Mouse (Mus musculus) heart, adult 2 months (tissue): ENCODE data around the gene Mmachc. TPM values are rescaled to one million over a fixed set of nuclear protein-coding genes. Genes with fewer than 3 reads are reported as not detected.

Source experiments
- DNase-seq, 2 experiments: peaks; one replicate each; pipeline ENCODE4 v3.0.0; 2021
- H3K27ac ChIP-seq: fragments of 200-600 bp; 2 replicates; pipeline ENCODE4 v1.8.1; 2022
- H3K27me3 ChIP-seq: fragments of 200-500 bp; 2 replicates; pipeline ENCODE4 v1.6.1; 2012; ENCODE audit warnings: mild to moderate bottlenecking, low read length, inconsistent platforms, mixed read lengths; ENCODE audit not compliant: control insufficient read depth, insufficient read depth
- H3K36me3 ChIP-seq: fragments of 200-500 bp; 2 replicates; pipeline ENCODE4 v1.6.1; 2012; ENCODE audit warnings: low read length, inconsistent platforms; ENCODE audit not compliant: control insufficient read depth, insufficient read depth
- H3K4me1 ChIP-seq: fragments of 200-500 bp; 2 replicates; pipeline ENCODE4 v1.6.1; 2011; ENCODE audit warnings: low read length; ENCODE audit not compliant: control insufficient read depth, insufficient read depth
- H3K4me3 ChIP-seq: fragments of 200-600 bp; 2 replicates; pipeline ENCODE4 v1.8.1; 2022
- H3K79me2 ChIP-seq: fragments of 200-500 bp; replicated peaks from 2 replicates; pipeline ENCODE4 v1.6.1; 2012; ENCODE audit warnings: mild to moderate bottlenecking, inconsistent platforms, low read length, moderate library complexity, mixed read lengths; ENCODE audit not compliant: control insufficient read depth, insufficient read depth
- H3K9ac ChIP-seq: fragments of 200-500 bp; 2 replicates; pipeline ENCODE4 v1.6.1; 2012; ENCODE audit warnings: low read depth, mild to moderate bottlenecking, control low read depth, inconsistent platforms, low read length, mixed read lengths
- CTCF ChIP-seq: fragments of 200-600 bp; IDR thresholded peaks from 2 replicates; pipeline ENCODE4 v1.8.1; 2022; ENCODE audit warnings: antibody characterized with exemption, mild to moderate bottlenecking, moderate library complexity
- EP300 ChIP-seq: fragments of 200-500 bp; IDR thresholded peaks from 2 replicates; pipeline ENCODE4 v1.6.1; 2011; ENCODE audit warnings: low read depth, low read length, control low read depth; ENCODE audit not compliant: insufficient read depth
- POLR2A ChIP-seq: fragments of 200-500 bp; IDR thresholded peaks from 2 replicates; pipeline ENCODE4 v1.6.1; 2011; ENCODE audit warnings: mild to moderate bottlenecking, low read depth, low read length, control low read depth; ENCODE audit not compliant: insufficient read depth
- WGBS: fragments of 180-500 bp; shearing (Covaris S2); methylation state at CpG from one replicate; pipeline ENCODE4 v1.1.7; 2018; 5-methylcytosine and 5-hydroxymethylcytosine counted together
- intact Hi-C: fragments of 180-260 bp; cut with DNase I; formaldehyde crosslinking; loops from one replicate; pipeline ENCODE4 v1.15.1; 2025
- polyA plus RNA-seq: library from polyadenylated mRNA; depleted of rRNA; stranded (reverse); fragments of >200 nt; gene quantifications from 2 replicates; pipeline ENCODE4 v1.2.3, GENCODE M21; 2012
- total RNA-seq, 2 experiments: library from RNA; stranded (reverse); gene quantifications; 2 replicates each; pipeline ENCODE4 v1.2.3; 2021

Gene Mmachc
- total and polyA plus RNA-seq, 3 experiments = 55.6 to 66.8 (median 66.3) TPM

- H3K9ac ChIP-seq = no peak overlapping the region
- intact Hi-C loops = loop anchor here (1.0 to 10.0 kb wide), 4 partner anchors 70 to 405 kb away; partner anchors contain the start of genes Btbd19, Mutyh, Tctex1d4 and Toe1
- 0 out of 2 replicates have a peak, but pooled peaks have one; percentile 22 for TF ChIP-seq EP300
- TF ChIP-seq POLR2A = no peak
- TF ChIP-seq CTCF = peak; percentile 95
These were observed 11.2 kb upstream of the Mmachc start for GRCm38 (mm10) chr4:116719396-116719795.

GRCm38 (mm10) chr4:116712536-116712935, 4.3 kb upstream of the Mmachc start:
- intact Hi-C loops = loop anchor here (10.0 kb wide), 1 partner anchor 412 kb away; the partner anchor contains the start of genes Btbd19 and Tctex1d4
- no peak overlapping the region for H3K9ac ChIP-seq
- WGBS = 79% methylated on average over 1 of the region's 1 CpGs
- H3K27me3 ChIP-seq = no peaks in the 10 kb centered on the region
- TF ChIP-seq CTCF = no peak
- no peak for TF ChIP-seq POLR2A
- TF ChIP-seq EP300 = no peak
- no peaks in the 10 kb centered on the region for H3K36me3 ChIP-seq
- DNase-seq = no peak
- no peaks in the 10 kb centered on the region for H3K4me1 ChIP-seq
- no peak overlapping the region for H3K27ac ChIP-seq
- no peaks in the 10 kb centered on the region for H3K79me2 ChIP-seq
- no peak overlapping the region for H3K4me3 ChIP-seq

More at GRCm38 (mm10) chr4:116719396-116719795, 11.2 kb upstream of the Mmachc start:
- H3K27me3 ChIP-seq = no peaks in the 10 kb centered on the region
- no peaks in the 10 kb centered on the region for H3K36me3 ChIP-seq
- H3K79me2 ChIP-seq = no peaks in the 10 kb centered on the region
- H3K4me3 ChIP-seq = no peak overlapping the region
- H3K4me1 ChIP-seq = peaks cover 2% of the 10 kb centered on the region; the same call in 1 of the 2 replicates
- no peak overlapping the region for H3K27ac ChIP-seq
- DNase-seq = peak; percentile 53 to 64
- WGBS = 12% methylated on average over 3 of the region's 3 CpGs

GRCm38 (mm10) chr4:116710154-116710553, 1.9 kb upstream of the Mmachc start:
- Histone ChIP-seq H3K79me2 (no peaks in the 10 kb centered on the region), H3K27ac (no peak overlapping the region), H3K36me3 (no peaks in the 10 kb centered on the region), H3K4me1 (no peaks in the 10 kb centered on the region), H3K9ac (no peak overlapping the region), H3K4me3 (no peak overlapping the region), H3K27me3 (no peaks in the 10 kb centered on the region)
- WGBS = 81% methylated on average over 2 of the region's 2 CpGs
- no peak for TF ChIP-seq CTCF
- no peak for TF ChIP-seq POLR2A
- no peak for TF ChIP-seq EP300
- no peak for DNase-seq
- intact Hi-C loops = loop anchor here (10.0 kb wide), 1 partner anchor 415 kb away; the partner anchor contains the start of genes Btbd19 and Tctex1d4

- H3K4me3 ChIP-seq = peak overlapping the region; percentile 67
- peak overlapping the region; percentile 20 for H3K9ac ChIP-seq
- no peaks in the 10 kb centered on the region for H3K27me3 ChIP-seq
- H3K79me2 ChIP-seq = no peaks in the 10 kb centered on the region
- no peak for TF ChIP-seq POLR2A
- no peak for TF ChIP-seq EP300
- no peak for TF ChIP-seq CTCF
- intact Hi-C loops = no loop called here
- WGBS = 5% methylated on average over 9 of the region's 9 CpGs
- peak overlapping the region; percentile 50 for H3K27ac ChIP-seq
- H3K36me3 ChIP-seq = no peaks in the 10 kb centered on the region
- DNase-seq = no peak
- no peaks in the 10 kb centered on the region for H3K4me1 ChIP-seq
These were observed 685 bp upstream of the Mmachc start for GRCm38 (mm10) chr4:116708791-116709390.

GRCm38 (mm10) chr4:116707666-116708065, 540 bp downstream of the Mmachc start:
- Histone ChIP-seq H3K36me3 (no peaks in the 10 kb centered on the region), H3K27me3 (no peaks in the 10 kb centered on the region), H3K27ac (peak overlapping the region; percentile 76), H3K4me1 (no peaks in the 10 kb centered on the region), H3K4me3 (peak overlapping the region; percentile 71), H3K79me2 (no peaks in the 10 kb centered on the region), H3K9ac (peak overlapping the region; percentile 3; the same call in 1 of the 2 replicates)
- no peak for DNase-seq
- no peak for TF ChIP-seq POLR2A
- no peak for TF ChIP-seq CTCF
- no peak for TF ChIP-seq EP300
- intact Hi-C loops = no loop called here
- WGBS = 8% methylated on average over 9 of the region's 9 CpGs

- H3K4me3 ChIP-seq = no peak overlapping the region
- DNase-seq = peak; percentile 62 to 82
- no peak overlapping the region for H3K27ac ChIP-seq
- no peaks in the 10 kb centered on the region for H3K4me1 ChIP-seq
- TF ChIP-seq CTCF (peak; percentile 97; the same call in 1 of the 2 replicates), EP300 (peak; percentile 53; the same call in 1 of the 2 replicates), POLR2A (no peak)
- no peak overlapping the region for H3K9ac ChIP-seq
- intact Hi-C loops = loop anchor here (2.0 kb wide), 1 partner anchor 15 kb away; no protein-coding TSS in a partner anchor
- no peaks in the 10 kb centered on the region for H3K27me3 ChIP-seq
- H3K79me2 ChIP-seq = no peaks in the 10 kb centered on the region
- H3K36me3 ChIP-seq = peaks cover 5% of the 10 kb centered on the region
- 28% methylated on average over 6 of the region's 6 CpGs for WGBS
These were observed 4.4 kb downstream of the Mmachc start for GRCm38 (mm10) chr4:116703804-116704203.
